Mouse (Mus musculus) liver, adult 2 months (tissue): ENCODE data around the gene Tmem255b.

Experiments used
- CTCF ChIP-seq: fragments of 200-500 bp; IDR thresholded peaks from 2 replicates; pipeline ENCODE4 v1.5.1; 2011; ENCODE audit warnings: low read depth, low read length, control low read depth
- POLR2A ChIP-seq: fragments of 200-500 bp; IDR thresholded peaks from 2 replicates; pipeline ENCODE4 v1.6.1; 2011; ENCODE audit warnings: low read length, control low read depth; ENCODE audit not compliant: insufficient read depth; ENCODE audit errors: extremely low read depth

- no peak for TF ChIP-seq CTCF
- no peak for TF ChIP-seq POLR2A
Measured at GRCm38 (mm10) chr8:13516011-13516442, 81.0 kb downstream of the Tmem255b start.
